Comparison of ENCODE assay signal across 7 mouse cellular contexts in genomic region chr13:6469446-6470227, GRCm38 (mm10).
DNase-seq lines count a peak whose midpoint lies in the region; ATAC-seq and TF ChIP-seq lines count a peak whose summit lies in the region.

No protein-coding gene starts in this region.

- TF ChIP-seq CTCF in Patski (IDR thresholded peaks at IDR 0.05): peak; percentile 67

- no peak overlapping the region for H3K27ac ChIP-seq in hindbrain, embryonic 15.5 days (replicated peaks)
- no peak overlapping the region for H3K27ac ChIP-seq in midbrain, embryonic 14.5 days (replicated peaks; ENCODE audit: low read depth, low read length)

- peak; percentile 59 for ATAC-seq in Patski
- ATAC-seq in hindbrain, embryonic 15.5 days (ENCODE audit: low FRiP score, low read depth): peak; percentile 63
- no peak for ATAC-seq in midbrain, embryonic 14.5 days (ENCODE audit: low FRiP score, low TSS enrichment)

- H3K4me1 ChIP-seq in hindbrain, embryonic 15.5 days (replicated peaks): peaks cover 35% of the 10 kb centered on the region
- H3K4me1 ChIP-seq in midbrain, embryonic 14.5 days (ENCODE audit: control insufficient read depth, insufficient read depth, low read length): peaks cover 30% of the 10 kb centered on the region

- no peaks in the 10 kb centered on the region for H3K27me3 ChIP-seq in Patski
- H3K27me3 ChIP-seq in hindbrain, embryonic 15.5 days: no peaks in the 10 kb centered on the region
- no peaks in the 10 kb centered on the region for H3K27me3 ChIP-seq in midbrain, embryonic 14.5 days (ENCODE audit: control insufficient read depth, insufficient read depth, low read length)

- in situ Hi-C loops in Patski (cut with MboI; ENCODE audit: low pct_unique_long_range_greater_than_20kb): loop anchor here (5.0 to 10.0 kb wide), 6 partner anchors 63 to 1802 kb away; no protein-coding TSS in a partner anchor

- no peak for DNase-seq in Patski (ENCODE audit: low read depth, low spot score)
- DNase-seq in cerebellum, adult 18-20 months: peak; percentile 6 to 22
- peak; percentile 60 for DNase-seq in gastrocnemius, adult 18-20 months (ENCODE audit: low spot score)
- peak; percentile 49 to 55 for DNase-seq in layer of hippocampus, postnatal 14 days (ENCODE audit: low spot score in 2 of 2)
- peak; percentile 80 for DNase-seq in midbrain, embryonic 14.5 days
- DNase-seq in telencephalon, adult 2 months (ENCODE audit: low read depth, low spot score): peak; percentile 50

- POLR2A ChIA-PET in Patski (lab: Charles Lee): no interaction called here

- H3K4me2 ChIP-seq in hindbrain, embryonic 15.5 days: no peak overlapping the region
- H3K4me2 ChIP-seq in midbrain, embryonic 14.5 days (ENCODE audit: low read length): no peak overlapping the region

- no peak overlapping the region for H3K4me3 ChIP-seq in hindbrain, embryonic 15.5 days
- no peak overlapping the region for H3K4me3 ChIP-seq in midbrain, embryonic 14.5 days (replicated peaks; ENCODE audit: low read depth, low read length)

- no peaks in the 10 kb centered on the region for H3K36me3 ChIP-seq in hindbrain, embryonic 15.5 days
- no peaks in the 10 kb centered on the region for H3K36me3 ChIP-seq in midbrain, embryonic 14.5 days (ENCODE audit: control insufficient read depth, insufficient read depth, low read length)

- CTCF ChIA-PET in Patski (lab: Charles Lee): interaction anchor here (0.6 to 2.4 kb wide), 7 partner anchors 50 to 1807 kb away, joined by 3 to 6 read pairs (median 3); no protein-coding TSS in a partner anchor

- no peaks in the 10 kb centered on the region for H3K9me3 ChIP-seq in hindbrain, embryonic 15.5 days
- no peaks in the 10 kb centered on the region for H3K9me3 ChIP-seq in midbrain, embryonic 14.5 days (ENCODE audit: control insufficient read depth, low read length)

- 55% methylated on average over 11 of the region's 11 CpGs for WGBS in hindbrain, embryonic 15.5 days
- 57% methylated on average over 11 of the region's 11 CpGs for WGBS in midbrain, embryonic 14.5 days

- H3K9ac ChIP-seq in hindbrain, embryonic 15.5 days: no peak overlapping the region
- no peak overlapping the region for H3K9ac ChIP-seq in midbrain, embryonic 14.5 days (replicated peaks; ENCODE audit: low read length)
